Mouse (Mus musculus) ES-E14 (cell line): ENCODE measurements around the gene Dcp1a.

Experiments used
- HCFC1 ChIP-seq: IDR thresholded peaks from 2 replicates; pipeline ENCODE4 v1.6.1; 2012; ENCODE audit warnings: low read length, inconsistent platforms, borderline replicate concordance; ENCODE audit not compliant: insufficient read depth
- MAFK ChIP-seq: IDR thresholded peaks from 2 replicates; pipeline ENCODE4 v1.6.1; 2014; ENCODE audit warnings: mild to moderate bottlenecking, low read depth, low read length, inconsistent platforms; ENCODE audit not compliant: insufficient read depth
- ZC3H11A ChIP-seq: IDR thresholded peaks from 2 replicates; pipeline ENCODE4 v1.6.1; 2012; ENCODE audit warnings: low read depth, mild to moderate bottlenecking, inconsistent platforms, low read length, borderline replicate concordance
- ZNF384 ChIP-seq: IDR thresholded peaks from 2 replicates; pipeline ENCODE4 v1.6.1; 2012; ENCODE audit warnings: low read depth, low read length, inconsistent platforms

DNA sequence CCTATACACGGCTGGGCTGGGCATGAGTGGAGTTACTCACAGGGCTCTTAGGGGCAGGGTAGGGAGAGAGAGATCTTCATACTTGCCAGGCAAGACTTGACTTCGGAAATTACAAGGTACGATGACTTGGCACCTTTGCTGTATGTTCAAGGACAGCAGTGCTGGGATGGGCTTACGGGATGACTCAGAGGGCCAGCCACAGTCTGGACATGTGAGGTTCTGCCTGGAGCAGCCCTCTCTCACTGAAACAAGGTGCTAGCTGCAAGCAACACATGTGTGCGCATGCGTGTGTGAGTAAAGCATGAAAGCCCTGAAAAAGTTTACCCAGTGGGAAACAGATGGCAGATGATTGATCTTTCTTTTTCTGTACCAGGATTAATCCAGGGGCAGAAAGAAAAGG, 52.6 kb downstream of the Dcp1a start:
- TF ChIP-seq ZNF384 (no peak), ZC3H11A (no peak), MAFK (0 out of 2 replicates have a peak, but pooled peaks have one; percentile 31), HCFC1 (no peak)
